Mouse (Mus musculus): Measurements from ENCODE around the gene Atp2c2.

DNA sequence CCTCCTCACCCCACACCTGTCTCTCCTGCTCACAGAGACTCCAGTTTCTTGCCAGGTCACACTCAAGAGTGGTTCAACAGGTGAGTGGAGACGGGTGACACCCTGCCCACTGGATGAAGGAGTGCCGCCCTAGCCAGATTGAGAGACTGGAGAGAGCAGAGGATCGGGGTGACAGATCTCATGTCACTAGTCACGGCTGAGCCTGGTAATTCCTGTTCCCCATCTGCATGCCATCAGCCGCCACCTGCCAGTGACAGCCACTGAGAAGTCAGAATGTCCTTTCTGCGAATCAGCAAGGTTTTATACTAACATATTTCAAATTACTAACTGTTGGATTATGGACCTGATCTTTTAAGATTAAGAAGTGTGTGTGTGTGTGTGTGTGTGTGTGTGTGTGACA lies 9.2 kb upstream of the Atp2c2 start:
- TF ChIP-seq CTCF (IDR thresholded peaks at IDR 0.05; ENCODE audit: borderline replicate concordance, insufficient read depth, low read depth, low read length) (no peak), POLR2A (IDR thresholded peaks at IDR 0.05; ENCODE audit: borderline replicate concordance, insufficient read depth, low read length) (no peak)
